Mouse (Mus musculus): ENCODE results near the gene Il2.

Gene Il2

DNA sequence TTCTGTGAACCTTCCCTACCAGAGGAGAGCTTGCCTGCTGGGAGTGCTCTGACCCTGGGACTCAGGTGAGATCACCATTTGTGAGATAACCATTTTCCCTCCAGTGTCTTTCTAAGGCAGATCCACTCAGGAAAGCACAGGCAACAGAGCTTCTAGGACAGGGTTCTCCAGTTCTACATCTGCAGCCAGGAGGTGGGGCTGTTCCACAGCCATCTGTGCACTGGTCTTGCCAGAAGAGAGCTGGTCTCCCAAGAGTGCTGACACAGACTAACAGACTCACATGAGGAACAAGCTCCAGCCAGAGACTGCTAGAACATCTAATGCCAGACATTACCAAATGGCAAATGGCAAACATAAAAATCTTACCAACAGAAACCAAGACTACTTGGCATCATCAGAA, 52.5 kb downstream of the Il2 start:
- DNase-seq (ENCODE audit: extremely low read depth, insufficient read length, low spot score), result no peak
